Mouse (Mus musculus): Measurements from ENCODE around the gene Krtap4-16.
"Not testable (repeated sequence)": the region's sequence is repeated elsewhere in the genome, so short reads cannot be mapped to it uniquely, and the experiment has no call there.

Gene Krtap4-16

DNA sequence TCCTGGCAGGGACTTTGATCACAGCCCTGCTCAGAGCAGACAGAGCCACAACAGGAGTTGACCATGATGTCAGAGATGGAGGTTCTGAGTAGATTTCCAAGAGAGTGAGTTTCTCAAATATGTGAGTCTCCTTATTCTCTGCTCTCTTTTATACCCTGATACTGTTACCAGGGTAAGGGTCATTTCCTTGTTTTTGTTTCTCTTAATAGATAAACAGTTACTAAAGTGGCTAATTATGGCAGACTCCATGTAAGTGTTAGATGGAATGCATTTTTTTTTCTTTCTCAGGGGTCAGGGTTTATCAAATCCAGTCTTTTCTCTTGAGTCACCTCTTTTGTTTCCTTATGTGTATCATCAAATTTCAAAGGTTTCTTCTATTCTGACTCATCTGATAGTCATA is at the start of gene Krtap4-16:
Gene Krtap4-16, minus strand, starts transcription at position 101 of the 400 bp plus-strand sequence.
- DNase-seq (ENCODE audit: low spot score in 2 of 2): no peak

DNA sequence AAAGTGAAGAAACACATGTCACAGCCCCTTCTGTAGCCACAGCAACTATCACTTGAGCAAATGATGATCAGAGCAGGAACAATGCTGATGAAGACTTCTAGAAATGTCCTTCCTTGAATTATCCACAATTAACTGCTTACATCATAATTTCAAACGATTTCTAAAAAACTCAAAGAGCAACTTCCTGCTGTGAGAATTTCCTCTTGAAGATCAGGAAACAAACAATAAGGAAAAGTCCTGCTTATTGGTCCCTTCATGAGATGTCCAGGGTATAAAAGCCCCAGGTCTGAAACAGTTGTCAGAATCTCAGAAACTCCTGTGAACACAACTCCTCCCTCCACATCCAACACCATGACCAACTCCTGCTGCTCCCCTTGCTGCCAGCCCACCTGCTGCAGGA is 27.5 kb upstream of the Krtap4-16 start, which contains the start of gene Gm11567:
Gene Gm11567, plus strand, starts transcription at position 301 of the 400 bp plus-strand sequence.
- DNase-seq (ENCODE audit: low spot score in 2 of 2): not testable (repeated sequence)

DNA sequence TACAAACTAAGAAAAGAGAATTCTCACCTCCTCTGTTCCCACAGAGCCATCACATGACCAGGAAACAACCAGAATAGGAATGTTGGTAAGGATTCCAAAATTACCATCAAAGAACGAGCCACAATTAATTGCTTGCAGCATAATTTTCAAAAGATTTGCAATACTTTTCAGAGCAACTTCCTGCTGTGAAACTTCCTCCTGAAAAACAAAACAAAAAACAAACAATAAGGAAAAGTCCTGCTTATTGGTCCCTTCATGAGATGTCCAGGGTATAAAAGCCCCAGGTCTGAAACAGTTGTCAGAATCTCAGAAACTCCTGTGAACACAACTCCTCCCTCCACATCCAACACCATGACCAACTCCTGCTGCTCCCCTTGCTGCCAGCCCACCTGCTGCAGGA is 21.7 kb upstream of the Krtap4-16 start, which contains the start of gene Krtap9-1:
Gene Krtap9-1, plus strand, starts transcription at position 301 of the 400 bp plus-strand sequence.
- DNase-seq (ENCODE audit: low spot score in 2 of 2): not testable (repeated sequence)

GRCm38 (mm10) chr11:99864176-99864575 is 12.8 kb upstream of the Krtap4-16 start, which contains the start of gene Gm11559:
Gm11559 (plus strand) TSS chr11:99864476.
- DNase-seq (ENCODE audit: low spot score in 2 of 2): not testable (repeated sequence)

DNA sequence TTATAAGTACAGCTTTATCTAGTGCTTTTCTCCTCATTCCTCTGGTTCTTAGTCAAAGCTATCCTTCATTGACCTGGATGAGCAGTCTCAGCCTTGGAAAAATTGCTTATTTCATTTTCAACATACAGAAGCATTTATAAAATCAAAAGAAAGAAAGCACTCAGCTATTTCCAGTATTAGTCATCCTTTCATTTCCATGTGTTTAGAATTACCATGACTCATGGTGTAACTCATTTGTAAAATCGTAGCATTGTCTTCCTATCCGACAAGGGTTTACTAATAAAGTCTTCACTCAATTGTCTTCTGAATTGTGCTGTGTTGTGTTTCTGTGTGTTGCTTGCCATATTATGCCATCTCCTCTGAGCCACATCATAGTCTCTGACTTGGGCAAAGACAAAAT is 7.4 kb upstream of the Krtap4-16 start:
- DNase-seq (ENCODE audit: low spot score in 2 of 2): no peak

GRCm38 (mm10) chr11:99857617-99858016 is 6.2 kb upstream of the Krtap4-16 start, which contains the start of gene Gm11568:
Gm11568 (plus strand) TSS chr11:99857917.
- DNase-seq (ENCODE audit: low spot score in 2 of 2): no peak

GRCm38 (mm10) chr11:99854121-99854520 is 2.7 kb upstream of the Krtap4-16 start:
- no peak for DNase-seq (ENCODE audit: low spot score in 2 of 2)

DNA sequence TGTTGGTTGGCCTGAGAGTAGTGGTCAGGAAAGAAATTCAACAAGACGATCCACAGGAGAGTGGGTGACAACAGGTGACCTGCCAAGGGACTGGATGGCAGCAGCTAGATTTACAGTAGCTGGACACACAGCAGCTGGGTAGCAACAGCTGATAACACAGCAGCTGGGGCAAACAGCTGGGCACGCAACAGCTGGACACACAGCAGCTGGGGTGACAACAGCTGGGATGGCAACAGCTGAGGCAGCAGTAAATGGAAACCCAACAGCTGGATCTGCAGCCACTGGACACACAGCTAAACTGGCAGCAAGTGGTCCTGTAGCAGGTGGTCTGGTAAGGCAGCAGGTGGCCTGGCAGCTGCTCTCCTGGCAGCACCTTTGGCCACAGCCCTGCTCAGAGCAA is 4.7 kb downstream of the Krtap4-16 start:
- no peak for DNase-seq (ENCODE audit: low spot score in 2 of 2)

- no peak for DNase-seq (ENCODE audit: low spot score in 2 of 2)
These were observed 9.2 kb downstream of the Krtap4-16 start for GRCm38 (mm10) chr11:99842185-99842584.

DNA sequence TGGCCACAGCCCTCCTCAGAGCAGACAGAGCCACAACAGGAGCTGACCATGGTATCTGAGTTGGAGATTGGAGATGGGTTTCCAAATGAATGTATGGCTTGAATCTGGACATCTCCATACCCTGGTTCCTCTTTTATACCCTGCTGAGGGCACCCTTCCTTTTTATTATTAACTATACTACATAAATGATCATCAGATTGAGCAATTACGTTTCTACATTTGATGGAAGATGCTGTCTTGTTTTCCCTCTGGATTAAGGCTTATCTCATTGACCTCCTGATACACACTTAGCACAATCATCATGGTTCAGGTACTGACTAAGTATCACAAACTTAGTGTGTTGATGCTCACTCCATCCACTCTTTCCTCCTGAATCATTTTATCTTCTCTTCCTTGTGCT is 13.4 kb downstream of the Krtap4-16 start, which contains the start of gene 2300003K06Rik:
Gene 2300003K06Rik, minus strand, starts transcription at position 101 of the 400 bp plus-strand sequence.
- no peak for DNase-seq (ENCODE audit: low spot score in 2 of 2)

GRCm38 (mm10) chr11:99815566-99815965 is 35.8 kb downstream of the Krtap4-16 start, which contains the start of gene Gm11564:
Gm11564 (minus strand) TSS chr11:99815666.
- DNase-seq (ENCODE audit: low spot score in 2 of 2): not testable (repeated sequence)

- not testable (repeated sequence) for DNase-seq (ENCODE audit: low spot score in 2 of 2)
These were observed 41.6 kb downstream of the Krtap4-16 start, which contains the start of gene Krtap4-13 for GRCm38 (mm10) chr11:99809792-99810191. Krtap4-13 (minus strand) TSS chr11:99809892.

DNA sequence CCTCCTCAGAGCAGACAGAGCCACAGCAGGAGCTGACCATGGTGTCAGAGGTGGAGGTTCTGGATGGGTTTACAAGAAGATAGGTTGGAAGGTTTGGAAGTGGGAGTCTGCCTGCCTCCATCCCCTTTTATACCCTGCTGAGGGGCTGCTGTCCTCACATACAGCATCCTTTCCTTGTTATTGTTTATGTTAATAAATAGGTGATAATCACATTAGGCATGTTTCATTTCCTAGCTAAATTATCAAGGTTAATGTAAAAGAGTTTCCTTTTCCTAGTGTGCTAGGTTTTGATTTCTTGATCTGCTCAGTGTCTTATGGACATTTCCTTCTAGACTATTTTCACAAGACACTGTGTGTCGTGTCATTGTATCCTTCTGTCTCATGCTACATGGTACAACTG is 47.1 kb downstream of the Krtap4-16 start, which contains the start of gene Gm11554:
Gene Gm11554, minus strand, starts transcription at position 101 of the 400 bp plus-strand sequence.
- not testable (repeated sequence) for DNase-seq (ENCODE audit: low spot score in 2 of 2)
